Comparison of ENCODE assay signal across 23 mouse cellular contexts in genomic region chr14:24036609-24037008, GRCm38 (mm10). TPM values are rescaled to one million over a fixed set of nuclear protein-coding genes. Genes with fewer than 3 reads are reported as not detected.
A peak's percentile ranks its signal among the peaks of the same experiment; 100 is the strongest.
DNase-seq lines count a peak whose midpoint lies in the region; TF ChIP-seq lines count a peak whose summit lies in the region.
"Had no signal": no experiment of that assay in that cellular context is flagged by ENCODE, and none has a peak within 500 bp of the region (broad histone marks: within the 10 kb centered on the region; RNA-seq: fewer than 3 reads in every experiment).

No protein-coding gene starts in this region.

- H3K27me3 ChIP-seq in heart, embryonic 10.5 days (ENCODE audit: insufficient read depth, poor library complexity, severe bottlenecking) = no peaks in the 10 kb centered on the region
- H3K27me3 ChIP-seq: CH12.LX; embryonic facial prominence, embryonic 13.5 days; embryonic facial prominence, embryonic 15.5 days had no signal

- TF ChIP-seq CTCF in gastrocnemius, adult 2 months (IDR thresholded peaks at IDR 0.05) = no peak

- H3K4me3 ChIP-seq in gastrocnemius, adult 2 months = no peak overlapping the region
- H3K4me3 ChIP-seq in heart, embryonic 10.5 days = no peak overlapping the region
- H3K4me3 ChIP-seq: embryonic facial prominence, embryonic 13.5 days; embryonic facial prominence, embryonic 15.5 days; erythroblast, embryonic 14.5 days; forebrain, embryonic 10.5 days; forebrain, embryonic 12.5 days had no signal

- H3K9me3 ChIP-seq in heart, embryonic 10.5 days = no peaks in the 10 kb centered on the region
- H3K9me3 ChIP-seq: embryonic facial prominence, embryonic 13.5 days; embryonic facial prominence, embryonic 15.5 days; forebrain, embryonic 10.5 days; forebrain, embryonic 12.5 days; G1E had no signal

- no peaks in the 10 kb centered on the region for H3K36me3 ChIP-seq in heart, embryonic 10.5 days
- H3K36me3 ChIP-seq: embryonic facial prominence, embryonic 13.5 days; embryonic facial prominence, embryonic 15.5 days; forebrain, embryonic 10.5 days; forebrain, embryonic 12.5 days; G1E had no signal

- peak overlapping the region; percentile 28; the same call in 1 of the 2 replicates for H3K27ac ChIP-seq in gastrocnemius, adult 2 months
- H3K27ac ChIP-seq in heart, embryonic 10.5 days = peak overlapping the region; percentile 56; the same call in 1 of the 2 replicates
- H3K27ac ChIP-seq: embryonic facial prominence, embryonic 13.5 days; embryonic facial prominence, embryonic 15.5 days; forebrain, embryonic 12.5 days had no signal

- intact Hi-C loops in gastrocnemius, adult 2 months (cut with DNase I) = no loop called here
- intact Hi-C loops in gastrocnemius, postnatal 36 days (cut with DNase I) = no loop called here

- WGBS in heart, embryonic 10.5 days = 67% methylated on average over 2 of the region's 2 CpGs

- H3K4me1 ChIP-seq in heart, embryonic 10.5 days = peaks cover 27% of the 10 kb centered on the region
- H3K4me1 ChIP-seq: embryonic facial prominence, embryonic 13.5 days; embryonic facial prominence, embryonic 15.5 days had no signal

- peak; percentile 14 for DNase-seq in adrenal gland, adult 2 months
- no peak for DNase-seq in adrenal gland, postnatal 10 days
- no peak for DNase-seq in gastrocnemius, adult 2 months
- no peak for DNase-seq in gastrocnemius, postnatal 36 days
- no peak for DNase-seq in heart, embryonic 10.5 days (ENCODE audit: low spot score)
- no peak for DNase-seq in heart, adult 18-20 months
- DNase-seq: B cell, adult 2 months; cerebellum, adult 11 months; cerebellum, adult 18-20 months; cerebellum, adult 8-10 months; cerebellum, adult 9-11 months; cerebellum, postnatal 14 days; cerebellum, postnatal 36 days; embryo, embryonic 11 days had no signal

RNA-seq across cellular contexts. Expression of gene Kcnma1, which starts 22.3 kb away (rescaled TPM):
- 10 to 100 TPM; 48.9 to 77.4 TPM for total RNA-seq in adrenal gland, adult 2 months (2021)
- 24.0 and 27.6 TPM in 2 replicates for polyA plus RNA-seq in adrenal gland, adult 2 months (2012; rRNA removed)
- total RNA-seq in adrenal gland, postnatal 10 days (2021) = 10 to 100 TPM; 27.2 to 48.2 TPM
- total RNA-seq in gastrocnemius, adult 2 months (2021) = 10 to 100 TPM; 52.6 to 80.4 TPM
- 10 to 100 TPM; 44.2 to 47.3 TPM for total RNA-seq in gastrocnemius, postnatal 36 days (2021)
- 0.05 and 0.16 TPM in 2 replicates for polyA plus RNA-seq in heart, embryonic 10.5 days (2016; fragmentation: Nextera tagmentation; extraction: Ambion mirVana)
- total RNA-seq in heart, adult 18-20 months (2021) = under 1 TPM; 0.69 to 0.79 TPM
- total RNA-seq: common myeloid progenitor, adult 5-6 weeks had no signal
- polyA plus RNA-seq: CD4-positive, CD25-positive, alpha-beta regulatory T cell, adult 4 months; erythroblast, embryonic 14.5 days; G1E had no signal

Comparison
In these comparisons a context has a peak if more than half of its experiments do, and no peak if none do; other contexts are left out.
1. RNA of gene Kcnma1, which starts 22.3 kb away (total RNA-seq): 52.6 to 80.4 TPM in gastrocnemius, adult 2 months, 48.9 to 77.4 TPM in adrenal gland, adult 2 months, 27.2 to 48.2 TPM in adrenal gland, postnatal 10 days and 44.2 to 47.3 TPM in gastrocnemius, postnatal 36 days; 0.69 to 0.79 TPM in heart, adult 18-20 months; every median in the first group is over 10 times any median in the second.